Mouse (Mus musculus) MEL (cell line): ENCODE measurements around the gene Tub. TPM values are rescaled to one million over a fixed set of nuclear protein-coding genes. Genes with fewer than 3 reads are reported as not detected.

ENCODE experiments used
- DNase-seq: peaks from one replicate; pipeline ENCODE4 v3.0.0; 2011; ENCODE audit warnings: low read depth, low spot score
- H3K27ac ChIP-seq: 2 replicates; pipeline ENCODE4 v1.5.1; 2012; ENCODE audit warnings: low read depth, mild to moderate bottlenecking, control low read depth, low read length, moderate library complexity; ENCODE audit not compliant: control insufficient read depth
- H3K27me3 ChIP-seq, 2 experiments: fragments of 150-350 bp in 1 of 2; sonication (generic) in 1 of 2; 2 replicates each; pipeline ENCODE4 v1.6.1; 2012; ENCODE audit warnings: low read length in 2 of 2, mild to moderate bottlenecking in 2 of 2, improper control_type of control experiment in 1 of 2, moderate library complexity in 1 of 2; ENCODE audit not compliant: insufficient read depth in 2 of 2, control insufficient read depth in 1 of 2
- H3K36me3 ChIP-seq, 2 experiments: 2 replicates each; pipeline ENCODE4 v1.6.1; 2012 to 2014; ENCODE audit warnings: low read length in 2 of 2, improper control_type of control experiment in 1 of 2, inconsistent platforms in 1 of 2, mild to moderate bottlenecking in 1 of 2; ENCODE audit not compliant: insufficient read depth in 2 of 2, control insufficient read depth in 1 of 2
- H3K4me1 ChIP-seq, 2 experiments: fragments of 150-350 bp in 1 of 2; sonication (generic) in 1 of 2; 2 replicates each; pipeline ENCODE4 v1.6.1; 2012; ENCODE audit warnings: low read length in 2 of 2, improper control_type of control experiment in 1 of 2, mild to moderate bottlenecking in 1 of 2; ENCODE audit not compliant: insufficient read depth in 2 of 2, control insufficient read depth in 1 of 2
- H3K4me3 ChIP-seq, 2 experiments: fragments of 150-350 bp in 1 of 2; sonication (generic) in 1 of 2; 2 replicates each; pipeline ENCODE4 v1.5.1; 2012; ENCODE audit warnings: low read depth in 2 of 2, low read length in 2 of 2, mild to moderate bottlenecking in 2 of 2, moderate library complexity in 2 of 2, control low read depth in 1 of 2, improper control_type of control experiment in 1 of 2; ENCODE audit not compliant: control insufficient read depth in 1 of 2, insufficient read depth in 1 of 2
- H3K79me2 ChIP-seq: 2 replicates; pipeline ENCODE4 v1.6.1; 2012; ENCODE audit warnings: mild to moderate bottlenecking, low read length, moderate library complexity; ENCODE audit not compliant: control insufficient read depth, poor library complexity, insufficient read depth
- H3K9ac ChIP-seq: 2 replicates; pipeline ENCODE4 v1.6.1; 2012; ENCODE audit warnings: low read depth, mild to moderate bottlenecking, control low read depth, low read length, moderate library complexity; ENCODE audit not compliant: control insufficient read depth, poor library complexity, severe bottlenecking
- H3K9me3 ChIP-seq: fragments of 150-350 bp; sonication (generic); replicated peaks from 2 replicates; pipeline ENCODE4 v1.6.1; 2012; ENCODE audit warnings: mild to moderate bottlenecking, low read length, improper control_type of control experiment, moderate library complexity; ENCODE audit not compliant: insufficient read depth
- BHLHE40 ChIP-seq: IDR thresholded peaks from 2 replicates; pipeline ENCODE4 v1.6.1; 2012; ENCODE audit warnings: low read depth, mild to moderate bottlenecking, inconsistent platforms, low read length, improper control_type of control experiment, borderline replicate concordance
- CHD1 ChIP-seq: IDR thresholded peaks from 2 replicates; pipeline ENCODE4 v1.6.1; 2012; ENCODE audit warnings: low read depth, mild to moderate bottlenecking, inconsistent platforms, low read length, improper control_type of control experiment
- CHD2 ChIP-seq: IDR thresholded peaks from 2 replicates; pipeline ENCODE4 v1.6.1; 2011; ENCODE audit warnings: low read length, improper control_type of control experiment
- CTCF ChIP-seq, 3 experiments: IDR thresholded peaks in 2 of 3; conservative IDR thresholded peaks in 1 of 3; 2 replicates each; pipeline ENCODE4 v1.5.1; 2011 to 2012; ENCODE audit warnings: low read length in 3 of 3, low read depth in 2 of 3, mild to moderate bottlenecking in 2 of 3, improper control_type of control experiment in 1 of 3, inconsistent platforms in 1 of 3, mixed read lengths in 1 of 3, moderate library complexity in 1 of 3; ENCODE audit not compliant: control insufficient read depth in 1 of 3, insufficient read depth in 1 of 3, poor library complexity in 1 of 3, severe bottlenecking in 1 of 3
- ELF1 ChIP-seq: IDR thresholded peaks from 2 replicates; pipeline ENCODE4 v1.6.1; 2014; ENCODE audit warnings: low read depth, mild to moderate bottlenecking, inconsistent platforms, low read length, improper control_type of control experiment, moderate library complexity
- EP300 ChIP-seq, 2 experiments: IDR thresholded peaks; 2 replicates each; pipeline ENCODE4 v1.6.1; 2011; ENCODE audit warnings: improper control_type of control experiment in 2 of 2, low read length in 2 of 2, low read depth in 1 of 2, mild to moderate bottlenecking in 1 of 2
- ETS1 ChIP-seq: IDR thresholded peaks from 2 replicates; pipeline ENCODE4 v1.6.1; 2012; ENCODE audit warnings: low read depth, mild to moderate bottlenecking, inconsistent platforms, low read length, improper control_type of control experiment, moderate library complexity
- GABPA ChIP-seq: IDR thresholded peaks from 2 replicates; pipeline ENCODE4 v1.6.1; 2012; ENCODE audit warnings: low read depth, mild to moderate bottlenecking, inconsistent platforms, low read length, improper control_type of control experiment, moderate library complexity
- GATA1 ChIP-seq: IDR thresholded peaks from 2 replicates; pipeline ENCODE4 v1.6.1; 2011; ENCODE audit warnings: low read depth, low read length, improper control_type of control experiment
- JUND ChIP-seq: IDR thresholded peaks from 2 replicates; pipeline ENCODE4 v1.6.1; 2011; ENCODE audit warnings: low read depth, mild to moderate bottlenecking, improper control_type of control experiment, low read length
- KAT2A ChIP-seq: conservative IDR thresholded peaks from 2 replicates; pipeline ENCODE4 v1.6.1; 2012; ENCODE audit warnings: low read depth, low read length, improper control_type of control experiment, inconsistent platforms
- MAFK ChIP-seq: IDR thresholded peaks from 2 replicates; pipeline ENCODE4 v1.6.1; 2011; ENCODE audit warnings: low read depth, mild to moderate bottlenecking, low read length, improper control_type of control experiment, borderline replicate concordance
- MAX ChIP-seq: IDR thresholded peaks from 2 replicates; pipeline ENCODE4 v1.6.1; 2011; ENCODE audit warnings: low read length, improper control_type of control experiment
- MYB ChIP-seq: IDR thresholded peaks from 2 replicates; pipeline ENCODE4 v1.6.1; 2011; ENCODE audit warnings: mild to moderate bottlenecking, low read depth, low read length, improper control_type of control experiment
- MYC ChIP-seq: IDR thresholded peaks from 2 replicates; pipeline ENCODE4 v1.6.1; 2011; ENCODE audit warnings: low read depth, mild to moderate bottlenecking, low read length, improper control_type of control experiment, moderate library complexity
- POLR2AphosphoS5 ChIP-seq: IDR thresholded peaks from 2 replicates; pipeline ENCODE4 v1.6.1; 2012; ENCODE audit warnings: low read depth, borderline replicate concordance, mild to moderate bottlenecking, inconsistent platforms, low read length, moderate library complexity, mixed read lengths
- RAD21 ChIP-seq: IDR thresholded peaks from 2 replicates; pipeline ENCODE4 v1.6.1; 2011; ENCODE audit warnings: mild to moderate bottlenecking, low read depth, low read length, improper control_type of control experiment
- RCOR1 ChIP-seq: IDR thresholded peaks from 2 replicates; pipeline ENCODE4 v1.6.1; 2012; ENCODE audit warnings: low read depth, mild to moderate bottlenecking, inconsistent platforms, low read length, improper control_type of control experiment
- SMC3 ChIP-seq: IDR thresholded peaks from 2 replicates; pipeline ENCODE4 v1.6.1; 2011; ENCODE audit warnings: low read depth, low read length, improper control_type of control experiment
- UBTF ChIP-seq: IDR thresholded peaks from 2 replicates; pipeline ENCODE4 v1.6.1; 2012; ENCODE audit warnings: low read depth, mild to moderate bottlenecking, inconsistent platforms, low read length, improper control_type of control experiment, moderate library complexity, borderline replicate concordance; ENCODE audit not compliant: insufficient read depth
- USF1 ChIP-seq: IDR thresholded peaks from 2 replicates; pipeline ENCODE4 v1.6.1; 2014; ENCODE audit warnings: low read depth, mild to moderate bottlenecking, inconsistent platforms, low read length, improper control_type of control experiment, moderate library complexity
- USF2 ChIP-seq, 2 experiments: IDR thresholded peaks; 2 replicates each; pipeline ENCODE4 v1.6.1; 2011 to 2012; ENCODE audit warnings: improper control_type of control experiment in 2 of 2, low read length in 2 of 2, borderline replicate concordance in 1 of 2, inconsistent platforms in 1 of 2, low read depth in 1 of 2, mild to moderate bottlenecking in 1 of 2; ENCODE audit not compliant: insufficient read depth in 1 of 2
- ZKSCAN1 ChIP-seq: IDR thresholded peaks from 2 replicates; pipeline ENCODE4 v1.6.1; 2012; ENCODE audit warnings: low read depth, mild to moderate bottlenecking, inconsistent platforms, low read length, improper control_type of control experiment, moderate library complexity
- polyA plus RNA-seq, 2 experiments: library from polyadenylated mRNA; stranded (reverse) in 1 of 2; unstranded in 1 of 2; fragments of >175 nt in 1 of 2; fragments of >200 nt in 1 of 2; gene quantifications; 2 replicates each; pipeline versions ENCODE4 v1.2.1 to v1.2.4; 2012; ENCODE audit warnings: low replicate concordance in 2 of 2, low read depth in 1 of 2; ENCODE audit not compliant: insufficient read length in 2 of 2, insufficient read depth in 1 of 2, missing spikeins in 1 of 2
- total RNA-seq: library from RNA; depleted of rRNA; stranded (reverse); fragments of 300-350 nt; gene quantifications from 2 replicates; pipeline ENCODE4 v1.2.3, GENCODE M21; 2012

Tub gene
- total and polyA plus RNA-seq, 3 experiments, result not detected

DNA sequence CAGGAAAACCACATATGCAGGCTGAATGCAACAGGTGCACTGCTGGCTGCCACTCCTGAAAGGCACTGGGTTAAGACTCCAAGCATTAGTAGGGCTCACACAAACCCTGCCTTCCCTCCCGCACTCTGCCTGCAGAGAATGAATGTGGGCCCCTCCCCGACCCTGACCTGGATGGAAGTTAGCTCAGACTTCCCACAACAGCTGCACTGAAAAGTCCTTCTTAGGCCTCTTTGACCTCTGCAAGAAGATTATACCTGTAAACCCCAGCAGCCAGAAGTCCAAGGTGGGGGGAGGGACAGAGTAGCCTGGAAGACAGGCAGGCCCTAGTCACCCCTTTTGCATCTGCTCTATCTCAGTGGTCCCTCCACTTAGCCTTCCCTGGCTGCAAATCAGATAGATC is 837 bp upstream of the Tub start:
- Histone ChIP-seq H3K27ac (no peak overlapping the region), H3K4me1 (peaks cover 3 to 12% of the 10 kb centered on the region in 2 experiments; a peak in 2 of 4 replicates), H3K27me3 (no peaks in the 10 kb centered on the region), H3K4me3 (no peak overlapping the region), H3K79me2 (no peaks in the 10 kb centered on the region), H3K36me3 (peaks cover 0 to 14% of the 10 kb centered on the region in 2 experiments; a peak in 3 of 4 replicates), H3K9me3 (no peaks in the 10 kb centered on the region), H3K9ac (no peak overlapping the region)
- no peak for DNase-seq
- no peak for TF ChIP-seq MAFK
- no peak for TF ChIP-seq ZKSCAN1
- no peak for TF ChIP-seq BHLHE40
- no peak for TF ChIP-seq MAX
- TF ChIP-seq CTCF (IDR thresholded peaks at IDR 0.05 in 2 of 3, conservative IDR thresholded peaks at IDR 0.05 in 1 of 3; ENCODE audit: control insufficient read depth in 1 of 3, insufficient read depth in 1 of 3, low read depth in 2 of 3, low read length in 3 of 3, poor library complexity in 1 of 3, severe bottlenecking in 1 of 3), result no peak
- no peak for TF ChIP-seq MYC
- no peak for TF ChIP-seq ETS1
- no peak for TF ChIP-seq CHD2
- TF ChIP-seq USF2 (IDR thresholded peaks at IDR 0.05; ENCODE audit: borderline replicate concordance in 1 of 2, insufficient read depth in 1 of 2, low read depth in 1 of 2, low read length in 2 of 2), result no peak

DNA sequence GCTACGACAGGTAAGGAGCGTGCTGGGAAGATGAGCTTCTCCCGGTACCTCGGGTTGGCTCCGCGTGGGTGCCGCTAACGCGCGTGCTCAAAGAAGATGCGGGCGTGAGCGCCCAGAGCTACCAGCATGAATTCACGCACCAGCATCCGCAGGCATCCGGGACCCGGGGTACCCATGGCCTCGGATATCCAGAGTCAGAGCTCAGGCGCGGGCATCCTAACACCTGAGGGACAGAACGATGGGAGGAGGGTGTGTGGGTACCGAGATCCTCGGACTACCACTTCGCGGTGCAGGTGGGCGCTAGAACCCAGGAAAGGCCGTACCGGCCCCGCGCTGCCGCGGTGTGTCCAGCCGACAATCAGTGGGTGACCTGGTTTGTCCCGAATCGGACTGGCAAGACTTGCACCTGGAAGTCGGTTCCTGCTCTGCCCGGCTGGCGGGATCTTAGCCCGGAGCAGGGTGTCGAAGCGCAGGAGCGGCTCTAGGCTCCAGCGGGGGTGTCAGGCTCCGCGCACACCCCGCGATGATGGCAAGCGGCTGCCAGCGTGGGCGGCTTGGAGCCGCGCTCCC is 709 bp downstream of the Tub start:
- no peak for DNase-seq
- Histone ChIP-seq H3K36me3 (peaks cover 0 to 16% of the 10 kb centered on the region in 2 experiments; a peak in 2 of 4 replicates), H3K4me3 (no peak overlapping the region), H3K79me2 (no peaks in the 10 kb centered on the region), H3K27ac (no peak overlapping the region), H3K4me1 (peaks cover 3 to 15% of the 10 kb centered on the region in 2 experiments; a peak in 2 of 4 replicates), H3K9ac (no peak overlapping the region), H3K9me3 (no peaks in the 10 kb centered on the region), H3K27me3 (no peaks in the 10 kb centered on the region)
- TF ChIP-seq MYC, result no peak
- no peak for TF ChIP-seq MAX
- no peak for TF ChIP-seq POLR2AphosphoS5
- no peak for TF ChIP-seq EP300 (IDR thresholded peaks at IDR 0.05; ENCODE audit: low read depth in 1 of 2, low read length in 2 of 2)
- TF ChIP-seq USF1, result no peak
- TF ChIP-seq KAT2A, result no peak
- TF ChIP-seq SMC3, result no peak
- TF ChIP-seq JUND, result no peak
- no peak for TF ChIP-seq ELF1
- no peak for TF ChIP-seq GATA1
- TF ChIP-seq GABPA, result no peak
- TF ChIP-seq CHD1, result no peak
- TF ChIP-seq UBTF, result no peak
- TF ChIP-seq MYB, result no peak
- TF ChIP-seq RCOR1, result no peak
- no peak for TF ChIP-seq RAD21
